Mouse (Mus musculus) left cerebral cortex, adult 2 months (tissue): ENCODE measurements around the gene Prrt4. TPM values are rescaled to one million over a fixed set of nuclear protein-coding genes. Genes with fewer than 3 reads are reported as not detected.
A peak's percentile ranks its signal among the peaks of the same experiment; 100 is the strongest.

Experiments used
- DNase-seq, 2 experiments: peaks; one replicate each; pipeline ENCODE4 v3.0.0; 2021 to 2022; ENCODE audit warnings: low spot score in 2 of 2, mixed read lengths in 1 of 2; ENCODE audit errors: extremely low spot score in 1 of 2
- H3K27ac ChIP-seq: fragments of 200-600 bp; 2 replicates; pipeline ENCODE4 v1.8.1; 2022
- H3K4me3 ChIP-seq: fragments of 200-600 bp; 2 replicates; pipeline ENCODE4 v1.8.1; 2022
- CTCF ChIP-seq: fragments of 200-600 bp; IDR thresholded peaks from 2 replicates; pipeline ENCODE4 v1.8.1; 2022; ENCODE audit warnings: antibody characterized with exemption, mild to moderate bottlenecking, moderate library complexity
- intact Hi-C: fragments of 180-260 bp; cut with DNase I; formaldehyde crosslinking; loops from one replicate; pipeline ENCODE4 v1.15.1; 2025
- microRNA-seq, 2 experiments: library from miRNA; unstranded; fragments of <30 nt; microRNA quantifications; one replicate each; pipeline ENCODE4 v1.2.0; 2021
- total RNA-seq, 2 experiments: library from RNA; stranded (reverse); gene quantifications; 2 replicates each; pipeline ENCODE4 v1.2.3; 2021

Gene Prrt4
- total RNA-seq, 2 experiments from 2014 or later = 2.5 to 2.9 TPM

- intact Hi-C loops = loop anchor here (5.0 kb wide), 4 partner anchors 123 to 613 kb away; partner anchors contain the start of gene Lrrc4
- no peak for DNase-seq
- Histone ChIP-seq H3K27ac (no peak overlapping the region), H3K4me3 (no peak overlapping the region)
- TF ChIP-seq CTCF = no peak
Measured at GRCm38 (mm10) chr6:29144971-29145370, 34.4 kb downstream of the Prrt4 start.

DNA sequence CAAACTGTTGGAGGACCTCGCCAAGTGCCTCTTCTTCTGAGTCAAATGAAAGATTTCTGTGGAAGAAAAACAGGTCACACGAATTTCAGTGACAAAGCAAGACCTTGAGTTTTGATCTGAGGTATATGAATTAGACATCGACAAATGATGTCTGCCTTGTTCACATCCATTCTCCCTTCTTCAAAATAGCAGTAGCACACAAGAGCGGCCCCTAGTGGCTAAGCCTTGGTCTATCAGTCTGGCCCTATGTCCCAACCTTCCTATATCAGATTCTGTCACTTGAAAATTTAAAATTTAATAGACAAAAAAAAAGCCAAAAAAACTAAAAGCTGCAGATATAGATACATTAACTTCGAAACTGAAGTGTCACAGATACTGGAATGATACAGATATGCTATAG is 35.8 kb downstream of the Prrt4 start:
- no peak overlapping the region for H3K4me3 ChIP-seq
- no peak overlapping the region for H3K27ac ChIP-seq
- intact Hi-C loops = loop anchor here (2.0 to 5.0 kb wide), 5 partner anchors 51 to 611 kb away; partner anchors contain the start of gene Lrrc4
- peak; percentile 90 for TF ChIP-seq CTCF
- DNase-seq = peak; percentile 66 to 75

DNA sequence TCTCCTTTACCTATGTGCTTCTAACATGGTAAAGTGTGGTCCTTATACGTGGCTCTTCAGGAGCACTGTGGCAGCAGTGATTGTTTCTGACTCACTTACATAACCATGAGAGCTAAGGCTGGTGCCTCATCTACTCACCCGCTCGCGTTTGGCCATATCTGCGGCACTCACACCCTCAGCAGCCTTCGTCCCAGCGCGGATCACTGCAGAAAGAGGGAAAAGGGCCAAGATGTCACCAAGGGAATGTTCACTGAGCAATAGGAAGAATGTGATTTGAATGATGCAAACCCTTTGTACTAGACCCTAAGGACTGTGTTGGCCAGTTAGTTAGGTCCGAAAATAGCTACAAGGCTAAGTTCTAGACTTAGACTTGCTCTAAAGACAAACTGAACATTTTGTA is 41.9 kb downstream of the Prrt4 start:
- Histone ChIP-seq H3K4me3 (no peak overlapping the region), H3K27ac (no peak overlapping the region)
- DNase-seq = no peak
- intact Hi-C loops = no loop called here
- TF ChIP-seq CTCF = no peak

DNA sequence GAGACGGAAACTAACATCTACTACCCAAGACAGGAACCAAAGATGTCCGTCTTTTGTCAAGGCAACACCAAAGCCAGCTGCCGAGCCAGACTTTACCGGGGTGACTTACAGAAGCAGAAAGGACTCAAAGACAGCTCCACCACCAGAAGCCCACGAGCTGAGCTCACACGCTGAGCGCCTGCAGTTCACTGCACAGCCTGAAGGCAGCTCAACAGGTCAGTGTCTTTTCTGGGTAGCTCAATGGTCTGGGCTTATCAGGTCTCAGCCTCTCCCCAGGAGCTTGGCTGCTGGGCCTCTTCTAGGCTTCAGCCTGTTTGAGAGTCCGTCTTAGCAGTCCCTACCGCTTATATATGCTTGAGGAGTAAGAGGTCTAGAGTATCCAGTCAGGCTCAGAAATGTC is 46.3 kb downstream of the Prrt4 start:
- Histone ChIP-seq H3K27ac (no peak overlapping the region), H3K4me3 (no peak overlapping the region)
- no peak for TF ChIP-seq CTCF
- no peak for DNase-seq
- intact Hi-C loops = no loop called here

- intact Hi-C loops = no loop called here
- TF ChIP-seq CTCF = no peak
- DNase-seq = no peak
- H3K4me3 ChIP-seq = no peak overlapping the region
- H3K27ac ChIP-seq = no peak overlapping the region
Measured at GRCm38 (mm10) chr6:29126878-29127426, 52.4 kb downstream of the Prrt4 start.

DNA sequence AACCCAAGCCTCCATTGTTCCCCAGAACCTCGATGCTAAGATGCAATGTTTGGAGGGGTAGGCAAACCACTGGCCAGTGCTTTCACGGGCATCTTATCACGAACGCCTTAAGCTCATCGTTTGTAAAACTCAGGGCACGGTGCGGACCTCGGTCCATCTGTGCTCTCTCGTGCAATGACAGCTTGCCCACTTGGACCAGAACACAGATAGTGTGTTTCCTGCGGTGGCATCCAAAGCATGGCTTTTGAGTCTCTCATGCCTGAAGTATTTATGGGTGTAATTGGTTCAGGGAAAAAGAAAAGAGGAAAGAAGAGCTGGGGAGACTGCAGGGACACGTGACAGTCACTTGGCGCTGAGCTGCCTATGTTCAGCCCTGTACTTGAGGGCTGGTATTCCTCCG is 59.4 kb downstream of the Prrt4 start:
- no peak overlapping the region for H3K27ac ChIP-seq
- intact Hi-C loops = no loop called here
- DNase-seq = no peak
- no peak for TF ChIP-seq CTCF
- H3K4me3 ChIP-seq = no peak overlapping the region

Small RNA genes lying within 50 kb of the gene (microRNA-seq; reads per million reads assigned to microRNA genes)
- 0 reads per million in 2 experiments for gene Gm24303

Other genes starting within 250 kb of the Prrt4 start
- gene Lep, start 119.4 kb downstream of the Prrt4 start, total RNA-seq = not detected
- 10 to 100 TPM; 51.0 to 52.3 TPM for gene Rbm28, start 14.6 kb downstream of the Prrt4 start, total RNA-seq
- 10 to 100 TPM; 57.1 to 62.7 TPM for gene Impdh1, start 36.8 kb upstream of the Prrt4 start, total RNA-seq
- 1 to 10 TPM; 8.0 to 9.1 TPM for gene Hilpda, start 92.9 kb upstream of the Prrt4 start, total RNA-seq
- under 1 TPM; 0.38 to 0.72 TPM for gene Fam71f2, start 100.0 kb upstream of the Prrt4 start, total RNA-seq
- gene Fam71f1, start 139.6 kb upstream of the Prrt4 start, total RNA-seq = not detected
- gene Calu, start 168.5 kb upstream of the Prrt4 start, total RNA-seq = 10 to 100 TPM; 59.5 to 65.2 TPM
- under 1 TPM in 1 of 2 experiments, not detected in 1; 0.16 TPM for gene Opn1sw, start 208.9 kb upstream of the Prrt4 start, total RNA-seq
- 100 to 1,000 TPM; 104 to 105 TPM for gene Ccdc136, start 216.7 kb upstream of the Prrt4 start, total RNA-seq